Mouse (Mus musculus) fat pad, adult 2 months (tissue): ENCODE measurements around the gene Psenen.

Experiments used
- DNase-seq: peaks from one replicate; pipeline ENCODE4 v3.0.0-alpha.2; 2011; ENCODE audit warnings: low read depth, low spot score; ENCODE audit errors: extremely low read depth

Psenen gene

DNA sequence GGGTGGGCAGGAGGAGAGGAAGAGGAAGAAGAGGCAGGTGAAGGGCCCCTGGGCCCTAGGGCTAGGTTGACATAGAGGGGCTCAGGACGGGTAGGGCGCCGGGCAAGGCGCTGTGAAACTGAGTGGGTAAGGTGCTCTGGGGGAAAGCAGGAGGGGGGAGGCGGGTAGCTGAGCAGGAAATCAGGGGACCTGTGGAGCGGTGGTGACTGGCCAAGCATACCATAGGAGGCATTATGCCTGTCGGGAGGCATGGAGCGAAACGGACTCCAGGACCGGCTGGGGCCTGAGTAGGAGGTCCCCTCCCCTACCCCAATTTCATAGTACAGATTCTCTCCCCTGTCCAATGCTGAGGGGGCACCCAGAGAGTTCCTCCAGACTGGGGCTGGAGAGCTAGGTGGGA is 40.6 kb downstream of the Psenen start:
- DNase-seq, result no peak

- DNase-seq, result no peak
Observed at GRCm38 (mm10) chr7:30520856-30521255, 42.6 kb downstream of the Psenen start.

DNA sequence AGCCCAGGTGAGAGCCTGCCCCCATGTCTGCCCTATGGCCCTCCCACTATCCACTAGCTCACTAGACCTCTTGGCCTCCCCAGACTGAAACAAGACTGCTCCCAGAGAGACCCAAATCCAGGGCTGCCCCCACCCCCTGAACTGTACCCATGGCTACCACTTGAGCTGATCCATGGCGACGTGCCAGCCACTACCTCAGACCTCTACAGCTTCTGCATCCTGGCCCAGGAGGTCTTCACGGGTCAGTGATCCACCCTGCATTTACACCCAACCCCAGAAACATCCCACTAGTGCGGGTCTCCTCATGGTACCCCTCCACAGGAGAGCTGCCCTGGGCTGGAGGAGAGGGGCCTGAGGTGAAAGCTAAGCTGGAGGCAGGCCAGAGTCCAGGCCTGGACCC is 43.0 kb downstream of the Psenen start:
- DNase-seq, result no peak

GRCm38 (mm10) chr7:30518325-30518724 is 45.1 kb downstream of the Psenen start:
- no peak for DNase-seq

DNA sequence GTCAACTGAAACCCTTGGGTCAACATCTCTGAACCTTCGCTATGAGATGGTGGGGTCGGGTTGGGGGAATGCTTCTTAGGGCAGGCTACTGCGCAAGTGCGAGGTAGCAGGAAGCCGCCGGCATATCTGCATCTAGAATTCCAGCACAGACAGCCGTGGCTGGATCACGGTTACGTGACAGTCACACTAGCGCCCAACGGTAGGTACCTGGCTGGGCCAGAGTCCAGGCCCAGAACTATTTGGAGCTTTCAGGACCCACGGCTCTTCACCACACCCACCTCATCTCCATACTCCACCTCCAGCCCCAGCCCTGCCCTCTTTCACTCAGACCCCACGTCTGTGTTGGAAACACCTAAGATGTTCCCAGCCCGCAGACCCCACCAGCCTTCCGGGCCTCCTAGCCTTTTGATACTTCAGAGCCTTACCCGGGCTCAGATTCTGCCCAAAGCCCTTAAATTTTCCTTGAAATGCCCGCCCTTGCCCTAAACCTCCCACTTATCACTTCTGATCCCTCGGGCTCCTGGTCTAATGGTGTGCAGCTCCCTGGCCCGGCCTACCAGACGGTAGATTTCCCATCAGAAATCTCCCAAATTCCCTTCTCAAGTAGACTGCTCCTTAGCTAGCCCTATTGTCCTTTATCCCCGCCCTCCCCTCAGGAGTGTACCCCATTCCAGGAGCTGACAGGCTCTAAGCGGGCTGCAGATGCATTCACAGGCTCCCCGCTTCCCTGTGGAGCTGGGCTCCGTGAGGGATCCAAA is 48.2 kb downstream of the Psenen start:
- DNase-seq, result no peak
